Mouse (Mus musculus) embryonic facial prominence, embryonic 12.5 days (tissue): ENCODE results near the gene Zfp637. TPM values are rescaled to one million over a fixed set of nuclear protein-coding genes. Genes with fewer than 3 reads are reported as not detected.
"Not testable (repeated sequence)": the region's sequence is repeated elsewhere in the genome, so short reads cannot be mapped to it uniquely, and the experiment has no call there.

Source experiments
- ATAC-seq: fragments of 200-750 bp; cut with Nextera tagmentation; 2 replicates; pipeline ENCODE4 v1.8.0; 2017; ENCODE audit not compliant: insufficient number of reproducible peaks, insufficient read depth, low FRiP score, low TSS enrichment
- H3K27ac ChIP-seq: fragments of 300-500 bp; sonication (generic); 2 replicates; pipeline ENCODE4 v1.5.1; 2016; ENCODE audit warnings: mild to moderate bottlenecking
- H3K27me3 ChIP-seq: fragments of 300-500 bp; sonication (generic); 2 replicates; pipeline ENCODE4 v1.6.1; 2016; ENCODE audit warnings: mild to moderate bottlenecking, moderate library complexity
- H3K36me3 ChIP-seq: fragments of 300-500 bp; sonication (generic); 2 replicates; pipeline ENCODE4 v1.6.1; 2016; ENCODE audit warnings: mild to moderate bottlenecking
- H3K4me1 ChIP-seq: fragments of 300-500 bp; sonication (generic); 2 replicates; pipeline ENCODE4 v1.6.1; 2016
- H3K4me2 ChIP-seq: fragments of 300-500 bp; sonication (generic); replicated peaks from 2 replicates; pipeline ENCODE4 v1.6.1; 2016; ENCODE audit warnings: mild to moderate bottlenecking, moderate library complexity
- H3K4me3 ChIP-seq: fragments of 300-500 bp; sonication (generic); 2 replicates; pipeline ENCODE4 v1.5.1; 2016; ENCODE audit warnings: mild to moderate bottlenecking
- H3K9ac ChIP-seq: fragments of 300-500 bp; sonication (generic); 2 replicates; pipeline ENCODE4 v1.6.1; 2016; ENCODE audit warnings: mild to moderate bottlenecking, moderate library complexity
- H3K9me3 ChIP-seq: fragments of 300-500 bp; sonication (generic); 2 replicates; pipeline ENCODE4 v1.6.1; 2016; ENCODE audit warnings: mild to moderate bottlenecking, moderate library complexity
- WGBS: fragments of 180-500 bp; shearing (Covaris S2); methylation state at CpG from one replicate; pipeline ENCODE4 v1.1.7; 2016; 5-methylcytosine and 5-hydroxymethylcytosine counted together
- polyA plus RNA-seq: library from polyadenylated mRNA; unstranded; fragments of >200 nt; fragmentation: Nextera tagmentation; extraction: Ambion mirVana; gene quantifications from 2 replicates; pipeline ENCODE4 v1.2.1, GENCODE M21; 2016

Zfp637 gene
- polyA plus RNA-seq, 1 experiment from 2014 or later = 175 TPM

DNA sequence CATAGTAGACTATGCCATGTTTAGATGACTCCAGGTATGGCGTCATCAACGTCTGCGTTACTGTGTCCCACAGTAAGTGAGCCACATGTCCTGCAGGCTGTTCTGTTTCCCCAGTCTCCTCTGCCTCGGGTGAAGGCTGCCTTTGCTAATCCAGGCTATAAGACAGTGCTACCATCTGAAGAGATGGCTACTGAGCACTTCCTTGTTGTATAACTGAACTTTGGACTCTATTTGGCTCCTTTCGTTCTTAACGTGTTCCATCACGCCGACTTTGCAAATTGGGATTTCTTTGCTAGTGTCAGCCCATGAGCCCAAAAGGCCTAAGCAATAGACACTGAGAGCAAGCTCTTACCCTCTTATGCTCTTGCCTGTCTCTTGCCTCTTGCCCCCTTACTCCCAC is 27.2 kb downstream of the Zfp637 start:
- H3K4me3 ChIP-seq = no peak overlapping the region
- H3K36me3 ChIP-seq = 0 out of 2 replicates have a peak, but pooled peaks cover 10% of the 10 kb centered on the region
- no peaks in the 10 kb centered on the region for H3K4me1 ChIP-seq
- WGBS = 94% methylated on average over 8 of the region's 8 CpGs
- ATAC-seq = no peak
- no peaks in the 10 kb centered on the region for H3K27me3 ChIP-seq
- no peak overlapping the region for H3K4me2 ChIP-seq
- H3K27ac ChIP-seq = no peak overlapping the region
- H3K9ac ChIP-seq = no peak overlapping the region
- no peaks in the 10 kb centered on the region for H3K9me3 ChIP-seq

DNA sequence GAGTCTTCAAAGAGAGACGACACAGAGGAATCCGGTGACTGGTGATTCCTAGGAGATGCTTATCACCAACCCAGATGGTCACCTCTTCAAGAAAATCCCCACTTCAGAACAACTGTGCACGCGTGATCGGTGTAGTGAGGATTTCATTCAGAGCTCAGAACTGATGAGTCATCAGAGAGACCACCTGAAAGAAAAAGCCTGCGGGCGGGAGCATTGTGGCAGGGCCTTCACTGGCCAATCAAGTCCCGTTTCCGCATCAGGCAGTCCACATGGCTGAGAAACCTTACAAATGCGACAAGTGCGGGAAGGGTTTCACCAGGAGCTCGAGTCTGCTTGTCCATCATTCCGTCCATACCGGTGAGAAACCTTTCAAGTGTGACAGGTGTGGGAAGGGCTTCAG is 30.1 kb downstream of the Zfp637 start:
- no peak for ATAC-seq
- Histone ChIP-seq H3K9ac (no peak overlapping the region), H3K36me3 (0 out of 2 replicates have a peak, but pooled peaks cover 10% of the 10 kb centered on the region), H3K4me3 (no peak overlapping the region), H3K27me3 (no peaks in the 10 kb centered on the region), H3K9me3 (no peaks in the 10 kb centered on the region), H3K27ac (no peak overlapping the region), H3K4me2 (no peak overlapping the region), H3K4me1 (no peaks in the 10 kb centered on the region)
- 80% methylated on average over 14 of the region's 14 CpGs for WGBS

DNA sequence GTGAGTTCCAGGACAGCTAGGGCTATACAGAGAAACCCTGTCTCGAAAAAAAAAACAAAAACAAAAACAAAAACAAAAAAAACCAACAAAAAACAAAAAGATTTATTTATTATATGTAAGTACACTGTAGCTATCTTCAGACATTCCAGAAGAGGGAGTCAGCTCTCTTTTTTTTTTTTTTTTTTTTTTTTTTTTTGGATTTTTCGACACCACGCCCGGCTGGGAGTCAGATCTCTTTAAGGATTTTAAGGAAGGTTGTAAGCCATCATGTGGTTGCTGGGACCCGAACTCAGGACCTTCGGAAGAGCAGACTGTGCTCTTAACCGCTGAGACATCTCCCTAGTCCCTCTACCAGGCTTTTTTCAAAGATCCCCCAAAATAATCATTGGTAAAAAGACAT is 32.5 kb downstream of the Zfp637 start:
- H3K4me2 ChIP-seq, ATAC-seq, H3K4me1 ChIP-seq, H3K27me3 ChIP-seq, H3K4me3 ChIP-seq, H3K9ac ChIP-seq, H3K9me3 ChIP-seq, H3K27ac ChIP-seq, H3K36me3 ChIP-seq: not testable (repeated sequence)
- 83% methylated on average over 7 of the region's 7 CpGs for WGBS

- H3K9me3 ChIP-seq = no peaks in the 10 kb centered on the region
- no peak overlapping the region for H3K4me2 ChIP-seq
- 0 out of 2 replicates have a peak, but pooled peaks cover 10% of the 10 kb centered on the region for H3K36me3 ChIP-seq
- no peaks in the 10 kb centered on the region for H3K27me3 ChIP-seq
- no peaks in the 10 kb centered on the region for H3K4me1 ChIP-seq
- 75% methylated on average over 3 of the region's 3 CpGs for WGBS
- H3K9ac ChIP-seq = no peak overlapping the region
- no peak overlapping the region for H3K4me3 ChIP-seq
- ATAC-seq = no peak
- no peak overlapping the region for H3K27ac ChIP-seq
Measured at GRCm38 (mm10) chr6:117874621-117875281, 33.8 kb downstream of the Zfp637 start.

- peak; percentile 59; the same call in 1 of the 2 replicates for ATAC-seq
- H3K9ac ChIP-seq = peak overlapping the region; percentile 66
- H3K4me1 ChIP-seq = peaks cover 5% of the 10 kb centered on the region; the same call in 1 of the 2 replicates
- H3K9me3 ChIP-seq = no peaks in the 10 kb centered on the region
- H3K27ac ChIP-seq = peak overlapping the region; percentile 98
- no peaks in the 10 kb centered on the region for H3K27me3 ChIP-seq
- peak overlapping the region; percentile 56 for H3K4me2 ChIP-seq
- no peaks in the 10 kb centered on the region for H3K36me3 ChIP-seq
- 13% methylated on average over 26 of the region's 26 CpGs for WGBS
- H3K4me3 ChIP-seq = peak overlapping the region; percentile 43
Measured at GRCm38 (mm10) chr6:117878700-117879407, 37.9 kb downstream of the Zfp637 start.

- peaks cover 5% of the 10 kb centered on the region; the same call in 1 of the 2 replicates for H3K4me1 ChIP-seq
- H3K27ac ChIP-seq = peak overlapping the region; percentile 98
- peak overlapping the region; percentile 43 for H3K4me3 ChIP-seq
- peak overlapping the region; percentile 66 for H3K9ac ChIP-seq
- under 1% methylated on average over 67 of the region's 67 CpGs for WGBS
- no peaks in the 10 kb centered on the region for H3K9me3 ChIP-seq
- no peaks in the 10 kb centered on the region for H3K36me3 ChIP-seq
- peak overlapping the region; percentile 56 for H3K4me2 ChIP-seq
- no peaks in the 10 kb centered on the region for H3K27me3 ChIP-seq
- ATAC-seq = peak; percentile 92
Measured at GRCm38 (mm10) chr6:117879408-117880115, 38.6 kb downstream of the Zfp637 start.

- peak overlapping the region; percentile 56 for H3K4me2 ChIP-seq
- peak overlapping the region; percentile 43 for H3K4me3 ChIP-seq
- no peaks in the 10 kb centered on the region for H3K36me3 ChIP-seq
- WGBS = 53% methylated on average over 3 of the region's 3 CpGs
- ATAC-seq = no peak
- H3K27me3 ChIP-seq = no peaks in the 10 kb centered on the region
- peak overlapping the region; percentile 98 for H3K27ac ChIP-seq
- no peaks in the 10 kb centered on the region for H3K9me3 ChIP-seq
- no peak overlapping the region for H3K9ac ChIP-seq
- peaks cover 5% of the 10 kb centered on the region; the same call in 1 of the 2 replicates for H3K4me1 ChIP-seq
Measured at GRCm38 (mm10) chr6:117880394-117880838, 39.4 kb downstream of the Zfp637 start.

DNA sequence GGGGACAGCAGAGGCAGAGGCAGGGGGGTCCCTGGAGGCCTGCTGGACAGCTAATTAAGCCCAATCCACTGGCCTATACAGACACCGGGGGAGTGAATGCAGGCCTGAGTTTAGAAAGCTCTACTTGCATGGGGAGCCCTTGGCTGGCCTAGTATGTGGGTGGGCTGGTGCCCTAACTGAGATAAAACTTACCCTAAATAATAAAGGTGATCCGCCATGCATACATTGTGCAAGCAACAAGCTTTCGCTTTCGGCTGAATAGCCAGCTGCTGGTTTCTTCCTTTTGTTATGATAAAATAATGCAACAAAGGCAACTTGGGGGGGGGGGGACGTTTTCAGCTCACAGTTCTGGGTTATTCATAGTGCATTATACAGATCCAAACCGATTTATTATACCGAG is 40.2 kb downstream of the Zfp637 start:
- H3K9me3 ChIP-seq = no peaks in the 10 kb centered on the region
- H3K27me3 ChIP-seq = no peaks in the 10 kb centered on the region
- H3K36me3 ChIP-seq = no peaks in the 10 kb centered on the region
- H3K9ac ChIP-seq = no peak overlapping the region
- H3K4me3 ChIP-seq = no peak overlapping the region
- H3K27ac ChIP-seq = 0 out of 2 replicates have a peak overlapping the region, but pooled peaks have one; percentile 6
- ATAC-seq = no peak
- peaks cover 5% of the 10 kb centered on the region; the same call in 1 of the 2 replicates for H3K4me1 ChIP-seq
- WGBS = 82% methylated on average over 7 of the region's 7 CpGs
- H3K4me2 ChIP-seq = no peak overlapping the region

DNA sequence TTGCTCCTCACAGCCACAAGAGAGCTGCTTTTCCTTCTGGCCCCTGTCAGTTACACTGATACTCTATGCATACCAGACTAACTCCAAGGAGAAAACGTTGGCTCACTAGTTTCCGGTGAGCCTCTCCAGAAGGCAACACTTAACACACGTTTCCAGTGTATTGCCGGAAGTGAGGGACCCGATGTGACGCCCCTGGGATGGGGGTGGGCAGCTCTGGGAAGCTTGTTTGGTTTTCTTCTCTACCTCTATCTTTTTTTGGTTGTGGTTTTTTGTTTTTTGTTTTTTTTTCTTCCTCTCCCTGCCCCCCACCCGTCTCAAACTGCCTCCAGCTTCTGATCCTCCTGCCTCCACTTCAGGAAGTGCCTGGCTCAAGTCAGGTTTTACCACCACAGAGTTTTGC is 41.0 kb downstream of the Zfp637 start:
- no peaks in the 10 kb centered on the region for H3K9me3 ChIP-seq
- H3K4me3 ChIP-seq = no peak overlapping the region
- H3K36me3 ChIP-seq = no peaks in the 10 kb centered on the region

DNA sequence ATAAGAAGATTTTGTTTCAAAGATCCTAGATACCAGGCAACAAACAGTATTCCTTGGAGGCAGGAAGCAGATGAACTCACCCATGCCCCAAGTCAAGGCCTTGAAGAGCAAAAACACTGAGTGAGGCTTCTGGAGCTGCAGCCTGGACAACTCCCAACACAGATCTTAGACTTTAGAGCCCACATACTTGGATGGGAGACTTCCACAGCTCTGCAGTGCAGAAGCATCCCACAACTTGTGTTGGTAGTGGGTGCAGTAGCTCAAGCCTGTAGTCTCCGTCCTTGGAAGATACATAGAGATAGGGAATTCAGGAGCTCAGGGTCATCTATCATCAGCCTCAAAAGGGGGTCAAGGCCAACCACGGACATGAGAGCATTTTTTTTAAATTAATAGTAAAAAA is 45.0 kb downstream of the Zfp637 start:
- Histone ChIP-seq H3K9me3 (no peaks in the 10 kb centered on the region), H3K27me3 (no peaks in the 10 kb centered on the region), H3K4me1 (peaks cover 2% of the 10 kb centered on the region; the same call in 1 of the 2 replicates), H3K36me3 (no peaks in the 10 kb centered on the region), H3K9ac (no peak overlapping the region), H3K4me3 (no peak overlapping the region), H3K27ac (no peak overlapping the region), H3K4me2 (no peak overlapping the region)
- 85% methylated on average over 2 of the region's 2 CpGs for whole genome bisulfite sequencing
- ATAC-seq = no peak

More for the DNA sequence above, 41.0 kb downstream of the Zfp637 start:
- 62% methylated on average over 7 of the region's 7 CpGs for WGBS
- peaks cover 5% of the 10 kb centered on the region; the same call in 1 of the 2 replicates for H3K4me1 ChIP-seq
- H3K4me2 ChIP-seq = no peak overlapping the region
- H3K27ac ChIP-seq = no peak overlapping the region
- H3K9ac ChIP-seq = no peak overlapping the region
- no peak for ATAC-seq
- no peaks in the 10 kb centered on the region for H3K27me3 ChIP-seq

- no peak for ATAC-seq
- Histone ChIP-seq H3K4me1 (no peaks in the 10 kb centered on the region), H3K36me3 (no peaks in the 10 kb centered on the region), H3K9ac (no peak overlapping the region), H3K9me3 (no peaks in the 10 kb centered on the region), H3K4me3 (no peak overlapping the region), H3K4me2 (no peak overlapping the region), H3K27me3 (no peaks in the 10 kb centered on the region), H3K27ac (no peak overlapping the region)
- WGBS = 47% methylated on average over 1 of the region's 1 CpGs
Measured at GRCm38 (mm10) chr6:117888032-117888431, 47.1 kb downstream of the Zfp637 start.
